Mouse (Mus musculus) ES-Bruce4 (cell line): ENCODE measurements around the gene Mlh1.
A peak's percentile ranks its signal among the peaks of the same experiment; 100 is the strongest.

Source experiments
- CTCF ChIP-seq: IDR thresholded peaks from one replicate; pipeline ENCODE4 v1.8.1; 2011; ENCODE audit warnings: low read depth, low read length
- EP300 ChIP-seq: IDR thresholded peaks from 2 replicates; pipeline ENCODE4 v1.6.1; 2011; ENCODE audit warnings: low read depth, low read length; ENCODE audit not compliant: insufficient read depth
- POLR2A ChIP-seq: IDR thresholded peaks from one replicate; pipeline ENCODE4 v1.8.1; 2011; ENCODE audit warnings: low read length; ENCODE audit not compliant: insufficient read depth

DNA sequence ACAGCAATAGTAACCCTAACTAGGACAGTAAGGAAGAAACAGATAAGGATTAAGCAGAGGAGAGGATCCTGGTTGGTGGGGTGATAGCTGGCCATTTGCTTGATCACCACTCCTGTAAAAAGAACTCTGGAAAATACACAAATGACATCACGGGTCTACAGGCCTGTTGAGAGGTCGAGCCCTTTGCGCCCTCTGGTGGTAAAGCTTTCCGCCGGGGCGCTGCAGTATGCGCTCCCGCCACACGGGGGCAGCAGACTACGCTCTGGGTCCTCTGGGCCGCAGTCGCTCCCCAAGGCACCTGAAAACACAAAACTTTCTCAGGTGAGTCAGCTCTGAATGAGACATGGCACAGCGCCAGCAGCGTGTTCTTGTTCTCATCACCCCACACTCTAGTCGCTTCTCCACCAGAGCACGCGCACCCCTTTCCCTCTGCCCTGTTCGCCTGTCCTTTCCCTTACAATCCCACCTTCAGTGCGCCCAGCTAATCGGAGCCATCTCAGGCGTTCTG is 18.3 kb upstream of the Mlh1 start:
- TF ChIP-seq EP300, result no peak
- TF ChIP-seq POLR2A, result no peak
- peak; percentile 100 for TF ChIP-seq CTCF
